29 mouse cellular contexts compared by ENCODE assay signal in the genomic region with DNA sequence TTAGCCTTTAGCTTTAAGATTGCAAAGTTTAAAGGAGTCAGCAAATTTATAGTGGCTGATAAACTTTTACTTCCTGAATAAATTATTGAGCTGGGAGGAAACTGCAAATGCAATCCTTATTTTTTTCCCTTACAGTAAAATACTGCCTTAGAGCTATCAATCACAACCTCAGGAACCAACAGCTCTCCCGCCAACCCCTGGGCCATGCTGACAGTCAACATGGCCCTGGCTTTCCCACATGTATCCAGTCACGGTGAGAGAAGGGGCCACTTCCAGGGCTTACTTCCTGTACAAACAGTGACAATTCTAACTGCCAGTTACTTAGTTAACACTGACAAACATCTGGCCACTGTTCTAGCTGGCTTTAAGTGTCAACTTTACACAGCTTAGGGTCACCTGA.
DNase-seq lines count a peak whose midpoint lies in the region; ATAC-seq and TF ChIP-seq lines count a peak whose summit lies in the region.
"Had no signal": no experiment of that assay in that cellular context is flagged by ENCODE, and none has a peak within 500 bp of the region (broad histone marks: within the 10 kb centered on the region; RNA-seq: fewer than 3 reads in every experiment).

No protein-coding gene starts in this region.

- WGBS in thymus, adult 2 months = 43% methylated on average over 2 of the region's 2 CpGs
- WGBS in kidney, embryonic 14.5 days = 22% methylated on average over 2 of the region's 2 CpGs
- WGBS in cerebellum, adult 2 months = 59% methylated on average over 2 of the region's 2 CpGs

- no peaks in the 10 kb centered on the region for H3K27me3 ChIP-seq in thymus, adult 2 months (ENCODE audit: control insufficient read depth, insufficient read depth, low read length)
- H3K27me3 ChIP-seq in kidney, embryonic 14.5 days (ENCODE audit: control insufficient read depth, insufficient read depth, low read length) = no peaks in the 10 kb centered on the region
- H3K27me3 ChIP-seq in cerebellum, adult 2 months (ENCODE audit: control insufficient read depth, insufficient read depth, low read length) = no peaks in the 10 kb centered on the region
- H3K27me3 ChIP-seq: heart, embryonic 13.5 days; hindbrain, embryonic 12.5 days; intestine, embryonic 15.5 days; limb, embryonic 12.5 days; liver, embryonic 15.5 days; neural tube, embryonic 12.5 days; Patski had no signal

- no peak overlapping the region for H3K27ac ChIP-seq in thymus, adult 2 months (ENCODE audit: control insufficient read depth, insufficient read depth, low read length)
- H3K27ac ChIP-seq in kidney, embryonic 14.5 days (ENCODE audit: low read depth, low read length) = no peak overlapping the region
- H3K27ac ChIP-seq in cerebellum, adult 2 months (ENCODE audit: insufficient read depth, low read length) = no peak overlapping the region
- H3K27ac ChIP-seq: heart, adult 2 months; heart, embryonic 13.5 days; hindbrain, embryonic 12.5 days; hindbrain, postnatal 0 days; intestine, embryonic 15.5 days; limb, embryonic 12.5 days; liver, embryonic 15.5 days; neural tube, embryonic 12.5 days; stomach, postnatal 0 days had no signal

- no peaks in the 10 kb centered on the region for H3K36me3 ChIP-seq in thymus, adult 2 months (ENCODE audit: control insufficient read depth, insufficient read depth, low read length)
- H3K36me3 ChIP-seq in kidney, embryonic 14.5 days (ENCODE audit: control insufficient read depth, insufficient read depth, low read length) = no peaks in the 10 kb centered on the region
- H3K36me3 ChIP-seq: heart, embryonic 13.5 days; hindbrain, embryonic 12.5 days; intestine, embryonic 15.5 days; limb, embryonic 12.5 days; liver, embryonic 15.5 days; neural tube, embryonic 12.5 days had no signal

- H3K4me3 ChIP-seq in thymus, adult 2 months (ENCODE audit: control insufficient read depth, insufficient read depth, low read length) = no peak overlapping the region
- no peak overlapping the region for H3K4me3 ChIP-seq in kidney, embryonic 14.5 days (ENCODE audit: low read length)
- H3K4me3 ChIP-seq in cerebellum, adult 2 months (replicated peaks; ENCODE audit: insufficient read depth, low read depth, low read length) = no peak overlapping the region
- H3K4me3 ChIP-seq: erythroblast, embryonic 14.5 days; heart, adult 2 months; heart, embryonic 13.5 days; hindbrain, embryonic 12.5 days; intestine, embryonic 15.5 days; limb, embryonic 12.5 days; liver, embryonic 15.5 days; neural tube, embryonic 12.5 days had no signal

- H3K9me3 ChIP-seq in kidney, embryonic 14.5 days (ENCODE audit: control insufficient read depth, low read length) = no peaks in the 10 kb centered on the region
- H3K9me3 ChIP-seq: heart, embryonic 13.5 days; hindbrain, embryonic 12.5 days; intestine, embryonic 15.5 days; limb, embryonic 12.5 days; liver, embryonic 15.5 days; neural tube, embryonic 12.5 days had no signal

- no peak for TF ChIP-seq CTCF in thymus, adult 2 months (IDR thresholded peaks at IDR 0.05; ENCODE audit: borderline replicate concordance, control insufficient read depth, extremely low read depth, insufficient read depth, low read length, poor library complexity)
- no peak for TF ChIP-seq CTCF in cerebellum, adult 2 months (IDR thresholded peaks at IDR 0.05; ENCODE audit: borderline replicate concordance, insufficient read depth, low read depth, low read length)

- H3K9ac ChIP-seq in kidney, embryonic 14.5 days (ENCODE audit: low read depth, low read length) = no peak overlapping the region
- H3K9ac ChIP-seq: forebrain, postnatal 0 days; heart, embryonic 13.5 days; hindbrain, embryonic 12.5 days; intestine, embryonic 15.5 days; limb, embryonic 12.5 days; liver, embryonic 15.5 days; lung, embryonic 14.5 days; neural tube, embryonic 12.5 days had no signal

- ATAC-seq in kidney, embryonic 14.5 days (ENCODE audit: low FRiP score, low TSS enrichment) = peak; percentile 60
- no peak for ATAC-seq in megakaryocyte progenitor cell, adult 5-6 weeks (replicated peaks; ENCODE audit: poor library complexity)
- ATAC-seq: forebrain, postnatal 0 days; hindbrain, postnatal 0 days; intestine, embryonic 15.5 days; midbrain, embryonic 16.5 days; Patski had no signal

- intact Hi-C loops in heart, postnatal 25 days (cut with DNase I) = no loop called here

- peaks cover 5% of the 10 kb centered on the region for H3K4me1 ChIP-seq in thymus, adult 2 months (replicated peaks; ENCODE audit: control insufficient read depth, insufficient read depth, low read length)
- no peaks in the 10 kb centered on the region for H3K4me1 ChIP-seq in kidney, embryonic 14.5 days (ENCODE audit: control insufficient read depth, insufficient read depth, low read length)
- H3K4me1 ChIP-seq in cerebellum, adult 2 months (ENCODE audit: control insufficient read depth, insufficient read depth, low read length) = no peaks in the 10 kb centered on the region
- H3K4me1 ChIP-seq: heart, embryonic 13.5 days; intestine, embryonic 15.5 days; liver, embryonic 15.5 days had no signal

- TF ChIP-seq POLR2A in thymus, adult 2 months (IDR thresholded peaks at IDR 0.05; ENCODE audit: control insufficient read depth, extremely low read depth, insufficient read depth, low read length, poor library complexity) = no peak
- TF ChIP-seq POLR2A in cerebellum, adult 2 months (IDR thresholded peaks at IDR 0.05; ENCODE audit: borderline replicate concordance, insufficient read depth, low read length) = no peak

- H3K4me2 ChIP-seq in kidney, embryonic 14.5 days (replicated peaks; ENCODE audit: low read depth, low read length) = no peak overlapping the region
- H3K4me2 ChIP-seq: heart, embryonic 13.5 days; hindbrain, embryonic 12.5 days; intestine, embryonic 15.5 days; limb, embryonic 12.5 days; liver, embryonic 15.5 days; lung, embryonic 14.5 days; midbrain, embryonic 11.5 days; neural tube, embryonic 12.5 days had no signal

- peak; percentile 23 for DNase-seq in thymus, postnatal 14 days
- no peak for DNase-seq in thymus, adult 2 months
- DNase-seq in kidney, postnatal 14 days = peak; percentile 31
- DNase-seq in cerebellum, adult 2 months = no peak
- no peak for DNase-seq in heart, postnatal 25 days (ENCODE audit: low spot score)
- DNase-seq: adrenal gland, postnatal 14 days; cerebellum, adult 11-12 months; cerebellum, postnatal 10 days; forebrain, postnatal 0 days; heart, adult 2 months; heart, postnatal 10 days; layer of hippocampus, adult 9-11 months; lung, embryonic 14.5 days; lung, postnatal 14 days; right cerebral cortex, postnatal 4 days had no signal

Comparison
In these comparisons a context has a peak if more than half of its experiments do, and no peak if none do; other contexts are left out.
1. DNase-seq: peak in thymus, postnatal 14 days (single experiment) and kidney, postnatal 14 days (single experiment); none in thymus, adult 2 months (single experiment), cerebellum, adult 2 months (0 of 2) and heart, postnatal 25 days (single experiment).